ENCODE assay signal across 8 mouse cellular contexts in genomic region chr1:37299540-37300491, GRCm38 (mm10). TPM values are rescaled to one million over a fixed set of nuclear protein-coding genes. Genes with fewer than 3 reads are reported as not detected.
DNase-seq lines count a peak whose midpoint lies in the region; ATAC-seq and TF ChIP-seq lines count a peak whose summit lies in the region.

Inpp4a (plus strand) TSS chr1:37299865.

- peak; percentile 93 for ATAC-seq in forebrain, embryonic 12.5 days (ENCODE audit: low FRiP score)
- ATAC-seq in heart, postnatal 0 days (ENCODE audit: insufficient read depth, low read depth): peak; percentile 95
- peak; percentile 90 for ATAC-seq in liver, embryonic 16.5 days (ENCODE audit: low read depth)
- ATAC-seq in neural tube, embryonic 13.5 days (ENCODE audit: low read depth): peak; percentile 95

- DNase-seq in c-Kit-positive CD71-positive TER-119-positive erythroid progenitor cells, embryonic 14.5 days (ENCODE audit: low spot score): peak; percentile 92
- DNase-seq in heart, postnatal 0 days (ENCODE audit: low spot score): peak; percentile 90
- peak; percentile 98 for DNase-seq in kidney, postnatal 4 days

- 1% methylated on average over 77 of the region's 77 CpGs for WGBS in forebrain, embryonic 12.5 days
- WGBS in heart, postnatal 0 days: under 1% methylated on average over 68 of the region's 77 CpGs
- under 1% methylated on average over 69 of the region's 77 CpGs for WGBS in liver, embryonic 16.5 days (ENCODE audit: insufficient replicate concordance)
- WGBS in neural tube, embryonic 13.5 days: under 1% methylated on average over 76 of the region's 77 CpGs

- peaks cover 23% of the 10 kb centered on the region for H3K27me3 ChIP-seq in E14TG2a.4 (ENCODE audit: insufficient read depth, low read length)
- no peaks in the 10 kb centered on the region for H3K27me3 ChIP-seq in forebrain, embryonic 12.5 days
- no peaks in the 10 kb centered on the region for H3K27me3 ChIP-seq in heart, postnatal 0 days (ENCODE audit: control insufficient read depth, insufficient read depth, low read length)
- peaks cover 3% of the 10 kb centered on the region; the same call in 1 of the 2 replicates for H3K27me3 ChIP-seq in liver, embryonic 16.5 days (ENCODE audit: control insufficient read depth, insufficient read depth, low read depth, low read length)
- H3K27me3 ChIP-seq in neural tube, embryonic 13.5 days: no peaks in the 10 kb centered on the region
- no peaks in the 10 kb centered on the region for H3K27me3 ChIP-seq in testis, adult 2 months (ENCODE audit: control insufficient read depth, insufficient read depth, low read length)

- peak within 1 kb of the TSS; percentile 82 for H3K9ac ChIP-seq in forebrain, embryonic 12.5 days
- H3K9ac ChIP-seq in heart, postnatal 0 days (replicated peaks; ENCODE audit: low read depth, low read length): peak within 1 kb of the TSS; percentile 76
- H3K9ac ChIP-seq in liver, embryonic 16.5 days (ENCODE audit: low read depth, low read length): peak within 1 kb of the TSS; percentile 75
- peak within 1 kb of the TSS; percentile 90 for H3K9ac ChIP-seq in neural tube, embryonic 13.5 days

- no peak for TF ChIP-seq CTCF in E14TG2a.4 (conservative IDR thresholded peaks at IDR 0.05; ENCODE audit: low read length)
- no peak for TF ChIP-seq CTCF in heart, postnatal 0 days (IDR thresholded peaks at IDR 0.05; ENCODE audit: low read depth)
- TF ChIP-seq CTCF in testis, adult 2 months (IDR thresholded peaks at IDR 0.05; ENCODE audit: control insufficient read depth, insufficient read depth, insufficient replicate concordance, low read depth, low read length): no peak

- no peaks in the 10 kb centered on the region for H3K36me3 ChIP-seq in E14TG2a.4 (ENCODE audit: insufficient read depth, low read length)
- H3K36me3 ChIP-seq in forebrain, embryonic 12.5 days (replicated peaks): no peaks in the 10 kb centered on the region
- H3K36me3 ChIP-seq in heart, postnatal 0 days (replicated peaks; ENCODE audit: control insufficient read depth, insufficient read depth, low read length): no peaks in the 10 kb centered on the region
- no peaks in the 10 kb centered on the region for H3K36me3 ChIP-seq in liver, embryonic 16.5 days (ENCODE audit: control insufficient read depth, insufficient read depth)
- no peaks in the 10 kb centered on the region for H3K36me3 ChIP-seq in neural tube, embryonic 13.5 days
- no peaks in the 10 kb centered on the region for H3K36me3 ChIP-seq in testis, adult 2 months (ENCODE audit: control insufficient read depth, insufficient read depth, low read length)

- TF ChIP-seq EP300 in heart, postnatal 0 days (IDR thresholded peaks at IDR 0.05; ENCODE audit: low read depth): no peak

- H3K4me2 ChIP-seq in forebrain, embryonic 12.5 days: peak within 1 kb of the TSS; percentile 69
- peak within 1 kb of the TSS; percentile 85 for H3K4me2 ChIP-seq in heart, postnatal 0 days (ENCODE audit: low read depth, low read length)
- peak within 1 kb of the TSS; percentile 95 for H3K4me2 ChIP-seq in liver, embryonic 16.5 days (ENCODE audit: low read depth, low read length)
- peak within 1 kb of the TSS; percentile 70 for H3K4me2 ChIP-seq in neural tube, embryonic 13.5 days

- H3K9me3 ChIP-seq in E14TG2a.4 (ENCODE audit: low read length): no peaks in the 10 kb centered on the region
- no peaks in the 10 kb centered on the region for H3K9me3 ChIP-seq in forebrain, embryonic 12.5 days
- no peaks in the 10 kb centered on the region for H3K9me3 ChIP-seq in heart, postnatal 0 days (replicated peaks; ENCODE audit: control insufficient read depth, low read length)
- no peaks in the 10 kb centered on the region for H3K9me3 ChIP-seq in liver, embryonic 16.5 days (replicated peaks; ENCODE audit: control insufficient read depth, low read length)
- no peaks in the 10 kb centered on the region for H3K9me3 ChIP-seq in neural tube, embryonic 13.5 days

- peak; percentile 66 for TF ChIP-seq POLR2A in testis, adult 2 months (IDR thresholded peaks at IDR 0.05; ENCODE audit: control insufficient read depth, low read depth, low read length)

- H3K4me1 ChIP-seq in E14TG2a.4 (replicated peaks; ENCODE audit: low read depth, low read length): peaks cover 15% of the 10 kb centered on the region
- H3K4me1 ChIP-seq in forebrain, embryonic 12.5 days: peaks cover 11% of the 10 kb centered on the region
- H3K4me1 ChIP-seq in heart, postnatal 0 days (ENCODE audit: control insufficient read depth, insufficient read depth): peaks cover 9% of the 10 kb centered on the region
- H3K4me1 ChIP-seq in liver, embryonic 16.5 days (ENCODE audit: control insufficient read depth, low read depth, low read length): peaks cover 15% of the 10 kb centered on the region
- H3K4me1 ChIP-seq in neural tube, embryonic 13.5 days (replicated peaks): peaks cover 21% of the 10 kb centered on the region
- peaks cover 13% of the 10 kb centered on the region for H3K4me1 ChIP-seq in testis, adult 2 months (ENCODE audit: control insufficient read depth, insufficient read depth, low read length)

- peak within 1 kb of the TSS; percentile 43; the same call in 1 of the 2 replicates for H3K27ac ChIP-seq in forebrain, embryonic 12.5 days
- H3K27ac ChIP-seq in heart, postnatal 0 days (ENCODE audit: low read depth): peak within 1 kb of the TSS; percentile 56
- H3K27ac ChIP-seq in liver, embryonic 16.5 days (ENCODE audit: low read length): peak within 1 kb of the TSS; percentile 53
- peak within 1 kb of the TSS; percentile 78 for H3K27ac ChIP-seq in neural tube, embryonic 13.5 days (replicated peaks)
- H3K27ac ChIP-seq in testis, adult 2 months (ENCODE audit: control insufficient read depth, insufficient read depth, low read depth, low read length): peak within 1 kb of the TSS; percentile 83

- H3K4me3 ChIP-seq in E14TG2a.4 (replicated peaks; ENCODE audit: low read length): peak within 1 kb of the TSS; percentile 93
- H3K4me3 ChIP-seq in forebrain, embryonic 12.5 days (replicated peaks): peak within 1 kb of the TSS; percentile 90
- peak within 1 kb of the TSS; percentile 91 for H3K4me3 ChIP-seq in heart, postnatal 0 days (ENCODE audit: low read depth, low read length)
- H3K4me3 ChIP-seq in liver, embryonic 16.5 days (ENCODE audit: low read depth, low read length): peak within 1 kb of the TSS; percentile 78
- peak within 1 kb of the TSS; percentile 90 for H3K4me3 ChIP-seq in neural tube, embryonic 13.5 days
- H3K4me3 ChIP-seq in testis, adult 2 months (ENCODE audit: control insufficient read depth, low read depth, low read length): peak within 1 kb of the TSS; percentile 99

RNA-seq across cellular contexts. Expression of gene Inpp4a, which starts in this region (rescaled TPM):
- polyA plus RNA-seq in forebrain, embryonic 12.5 days (2016; fragmentation: Nextera tagmentation; extraction: Ambion mirVana): 21.3 and 26.9 TPM in 2 replicates
- 8.8 and 17.0 TPM in 2 replicates for total RNA-seq in heart, postnatal 0 days (2014; rRNA removed; ENCODE audit: low replicate concordance)
- 9.5 and 9.9 TPM in 2 replicates for polyA plus RNA-seq in heart, postnatal 0 days (2015; fragmentation: Nextera tagmentation; extraction: Ambion mirVana)
- 4.9 and 5.5 TPM in 2 replicates for polyA plus RNA-seq in liver, embryonic 16.5 days (2015; fragmentation: Nextera tagmentation; extraction: Ambion mirVana)
- polyA plus RNA-seq in neural tube, embryonic 13.5 days (2015; fragmentation: Nextera tagmentation; extraction: Ambion mirVana): 55.8 and 56.8 TPM in 2 replicates
- 68.1 and 74.6 TPM in 2 replicates for polyA plus RNA-seq in testis, adult 2 months (2012; rRNA removed)

Comparison
In these comparisons a context has a peak if more than half of its experiments do, and no peak if none do; other contexts are left out.
1. Peak in every context shown above with its lines: DNase-seq, ATAC-seq, H3K4me3 ChIP-seq and H3K27ac ChIP-seq.